Mouse (Mus musculus): ENCODE data around the gene Rps18. TPM values are rescaled to one million over a fixed set of nuclear protein-coding genes. Genes with fewer than 3 reads are reported as not detected.

The Rps18 gene
- polyA plus RNA-seq, 1 experiment, result 435 TPM

GRCm38 (mm10) chr17:33902079-33902478 lies 53.7 kb downstream of the Rps18 start:
- no peak overlapping the region for H3K4me3 ChIP-seq (ENCODE audit: insufficient read depth, low read length)
- TF ChIP-seq CTCF (IDR thresholded peaks at IDR 0.05; ENCODE audit: extremely low read depth, insufficient read depth, low read length) (no peak), POLR2A (IDR thresholded peaks at IDR 0.05; ENCODE audit: extremely low read depth, insufficient read depth, low read length) (no peak)
- no peak overlapping the region for H3K27ac ChIP-seq (ENCODE audit: insufficient read depth, low read length)
- H3K4me1 ChIP-seq (ENCODE audit: control insufficient read depth, insufficient read depth, low read length), result no peaks in the 10 kb centered on the region

Other genes starting within 250 kb of the Rps18 start
- gene March2, start 237.3 kb downstream of the Rps18 start, polyA plus RNA-seq (2012; rRNA removed), result 127 and 137 TPM in 2 replicates
- gene Rab11b, start 195.5 kb downstream of the Rps18 start, polyA plus RNA-seq (2012; rRNA removed), result 470 and 487 TPM in 2 replicates
- gene Angptl4, start 174.2 kb downstream of the Rps18 start, polyA plus RNA-seq (2012; rRNA removed), result 2.4 and 2.9 TPM in 2 replicates
- 59.0 and 69.7 TPM in 2 replicates for gene Kank3, start 145.5 kb downstream of the Rps18 start, polyA plus RNA-seq (2012; rRNA removed)
- gene Rps28, start 131.4 kb downstream of the Rps18 start, polyA plus RNA-seq (2012; rRNA removed), result 587 and 641 TPM in 2 replicates
- 304 and 328 TPM in 2 replicates for gene Ndufa7, start 131.4 kb downstream of the Rps18 start, polyA plus RNA-seq (2012; rRNA removed)
- gene Cd320, start 112.9 kb downstream of the Rps18 start, polyA plus RNA-seq (2012; rRNA removed), result 30.0 and 33.0 TPM in 2 replicates
- gene Gm7029, start 82.2 kb downstream of the Rps18 start, polyA plus RNA-seq (2012; rRNA removed), result not detected in 2 replicates
- 2.0 and 2.3 TPM in 2 replicates for gene Kifc1, start 65.3 kb downstream of the Rps18 start, polyA plus RNA-seq (2012; rRNA removed)
- 1.7 TPM in 2 replicates for gene Platr17, start 50.9 kb downstream of the Rps18 start, polyA plus RNA-seq (2012; rRNA removed)
- 27.2 and 27.4 TPM in 2 replicates for gene Daxx, start 46.6 kb downstream of the Rps18 start, polyA plus RNA-seq (2012; rRNA removed)
- 22.1 and 22.3 TPM in 2 replicates for gene Tapbp, start 40.1 kb downstream of the Rps18 start, polyA plus RNA-seq (2012; rRNA removed)
- 31.9 and 33.5 TPM in 2 replicates for gene Zbtb22, start 40.1 kb downstream of the Rps18 start, polyA plus RNA-seq (2012; rRNA removed)
- gene Rgl2, start 26.5 kb downstream of the Rps18 start, polyA plus RNA-seq (2012; rRNA removed), result 164 and 177 TPM in 2 replicates
- gene Pfdn6, start 15.7 kb downstream of the Rps18 start, polyA plus RNA-seq (2012; rRNA removed), result 113 and 116 TPM in 2 replicates
- gene Wdr46, start 15.3 kb downstream of the Rps18 start, polyA plus RNA-seq (2012; rRNA removed), result 13.5 TPM in 2 replicates
- gene B3galt4, start 4.5 kb downstream of the Rps18 start, polyA plus RNA-seq (2012; rRNA removed), result 7.0 and 7.8 TPM in 2 replicates
- 79.3 and 82.2 TPM in 2 replicates for gene Vps52, start 189 bp downstream of the Rps18 start, polyA plus RNA-seq (2012; rRNA removed)
- 72.2 and 79.0 TPM in 2 replicates for gene H2-K1, start 44.3 kb upstream of the Rps18 start, polyA plus RNA-seq (2012; rRNA removed)
- gene Ring1, start 68.7 kb upstream of the Rps18 start, polyA plus RNA-seq (2012; rRNA removed), result 73.1 and 73.2 TPM in 2 replicates
- 59.6 and 61.7 TPM in 2 replicates for gene H2-Ke6, start 72.1 kb upstream of the Rps18 start, polyA plus RNA-seq (2012; rRNA removed)
- gene Slc39a7, start 75.7 kb upstream of the Rps18 start, polyA plus RNA-seq (2012; rRNA removed), result 92.7 and 103 TPM in 2 replicates
- gene Rxrb, start 75.8 kb upstream of the Rps18 start, polyA plus RNA-seq (2012; rRNA removed), result 78.5 and 81.5 TPM in 2 replicates
- gene Col11a2, start 83.4 kb upstream of the Rps18 start, polyA plus RNA-seq (2012; rRNA removed), result 9.3 and 12.1 TPM in 2 replicates
- gene H2-Oa, start 136.3 kb upstream of the Rps18 start, polyA plus RNA-seq (2012; rRNA removed), result 1.4 and 1.7 TPM in 2 replicates
- 27.3 and 29.4 TPM in 2 replicates for gene H2-DMa, start 163.5 kb upstream of the Rps18 start, polyA plus RNA-seq (2012; rRNA removed)
- gene Brd2, start 166.6 kb upstream of the Rps18 start, polyA plus RNA-seq (2012; rRNA removed), result 181 and 184 TPM in 2 replicates
- 0.79 and 0.84 TPM in 2 replicates for gene H2-DMb2, start 187.3 kb upstream of the Rps18 start, polyA plus RNA-seq (2012; rRNA removed)
- gene H2-DMb1, start 197.1 kb upstream of the Rps18 start, polyA plus RNA-seq (2012; rRNA removed), result 3.6 and 4.5 TPM in 2 replicates
- gene Tap1, start 231.6 kb upstream of the Rps18 start, polyA plus RNA-seq (2012; rRNA removed), result 2.7 and 3.4 TPM in 2 replicates
- 3.0 and 3.8 TPM in 2 replicates for gene Psmb9, start 231.8 kb upstream of the Rps18 start, polyA plus RNA-seq (2012; rRNA removed)
- 8.7 and 10.1 TPM in 2 replicates for gene Psmb8, start 241.7 kb upstream of the Rps18 start, polyA plus RNA-seq (2012; rRNA removed)
- 7.9 and 8.3 TPM in 2 replicates for gene Tap2, start 247.5 kb upstream of the Rps18 start, polyA plus RNA-seq (2012; rRNA removed)